Mouse (Mus musculus) neural tube, embryonic 11.5 days (tissue): ENCODE results near the gene Fbln5. TPM values are rescaled to one million over a fixed set of nuclear protein-coding genes. Genes with fewer than 3 reads are reported as not detected.

Experiments
- polyA plus RNA-seq: library from polyadenylated mRNA; unstranded; fragments of >200 nt; fragmentation: Nextera tagmentation; extraction: Ambion mirVana; gene quantifications from 2 replicates; pipeline ENCODE4 v1.2.1, GENCODE M21; 2014

Gene Fbln5
- polyA plus RNA-seq, 1 experiment from 2014 or later: 5.4 TPM

Other genes with a start within 250 kb of the Fbln5 start
- gene Tc2n, start 100.5 kb downstream of the Fbln5 start, polyA plus RNA-seq: 0.09 TPM in 1 of 2 replicates, not detected in the other
- gene Trip11, start 94.2 kb upstream of the Fbln5 start, polyA plus RNA-seq: 11.1 and 12.0 TPM in 2 replicates
- 14.1 and 19.4 TPM in 2 replicates for gene Atxn3, start 139.2 kb upstream of the Fbln5 start, polyA plus RNA-seq
- 43.8 and 44.1 TPM in 2 replicates for gene Cpsf2, start 156.9 kb upstream of the Fbln5 start, polyA plus RNA-seq